Mouse (Mus musculus) heart, adult 8-10 months (tissue): Measurements from ENCODE around the gene Git2. TPM values are rescaled to one million over a fixed set of nuclear protein-coding genes. Genes with fewer than 3 reads are reported as not detected.

Experiments used
- DNase-seq: peaks from one replicate; pipeline ENCODE4 v3.0.0; 2022; ENCODE audit warnings: low spot score
- total RNA-seq, 4 experiments: library from RNA; stranded (reverse); gene quantifications; 2 replicates each; pipeline ENCODE4 v1.2.4; 2022

Gene Git2
- 10 to 100 TPM; 27.9 to 34.6 (median 30.5) TPM for total RNA-seq

- no peak for DNase-seq
These were observed at the start of gene Git2 for GRCm38 (mm10) chr5:114775056-114775979. Gene Git2, minus strand, starts transcription at chr5:114775517.

- DNase-seq: peak; percentile 32
These were observed 48.9 kb upstream of the Git2 start for GRCm38 (mm10) chr5:114824197-114824596.

- peak; percentile 40 for DNase-seq
These were observed 47.7 kb upstream of the Git2 start, which contains the start of gene 1500011B03Rik for GRCm38 (mm10) chr5:114822796-114823688. Gene 1500011B03Rik, minus strand, starts transcription at chr5:114823468.

- no peak for DNase-seq
These were observed 42.8 kb upstream of the Git2 start for GRCm38 (mm10) chr5:114818124-114818523.

- no peak for DNase-seq
These were observed 41.3 kb upstream of the Git2 start for GRCm38 (mm10) chr5:114816599-114816998.

- peak; percentile 74 for DNase-seq
These were observed 38.3 kb upstream of the Git2 start for GRCm38 (mm10) chr5:114813525-114814181.

GRCm38 (mm10) chr5:114809826-114810225, 34.5 kb upstream of the Git2 start:
- DNase-seq: no peak

GRCm38 (mm10) chr5:114809181-114809756, 34.0 kb upstream of the Git2 start:
- DNase-seq: no peak

- DNase-seq: no peak
These were observed 33.1 kb upstream of the Git2 start for GRCm38 (mm10) chr5:114808385-114808784.

- no peak for DNase-seq
These were observed 32.6 kb upstream of the Git2 start for GRCm38 (mm10) chr5:114807893-114808292.

- DNase-seq: no peak
These were observed 32.2 kb upstream of the Git2 start for GRCm38 (mm10) chr5:114807468-114807867.

- DNase-seq: no peak
These were observed 31.7 kb upstream of the Git2 start for GRCm38 (mm10) chr5:114807063-114807462.

- DNase-seq: no peak
These were observed 31.3 kb upstream of the Git2 start for GRCm38 (mm10) chr5:114806636-114807035.

GRCm38 (mm10) chr5:114805436-114806350, 30.4 kb upstream of the Git2 start:
- peak; percentile 60 for DNase-seq

GRCm38 (mm10) chr5:114804958-114805357, 29.6 kb upstream of the Git2 start:
- no peak for DNase-seq

- DNase-seq: no peak
These were observed 29.0 kb upstream of the Git2 start for GRCm38 (mm10) chr5:114804335-114804734.

GRCm38 (mm10) chr5:114803231-114803630, 27.9 kb upstream of the Git2 start:
- no peak for DNase-seq

GRCm38 (mm10) chr5:114801841-114802240, 26.5 kb upstream of the Git2 start:
- DNase-seq: no peak

GRCm38 (mm10) chr5:114801049-114801448, 25.7 kb upstream of the Git2 start:
- no peak for DNase-seq

GRCm38 (mm10) chr5:114799848-114800247, 24.5 kb upstream of the Git2 start:
- DNase-seq: no peak
